Comparison of ENCODE assay signal across 10 mouse cellular contexts in the genomic region with DNA sequence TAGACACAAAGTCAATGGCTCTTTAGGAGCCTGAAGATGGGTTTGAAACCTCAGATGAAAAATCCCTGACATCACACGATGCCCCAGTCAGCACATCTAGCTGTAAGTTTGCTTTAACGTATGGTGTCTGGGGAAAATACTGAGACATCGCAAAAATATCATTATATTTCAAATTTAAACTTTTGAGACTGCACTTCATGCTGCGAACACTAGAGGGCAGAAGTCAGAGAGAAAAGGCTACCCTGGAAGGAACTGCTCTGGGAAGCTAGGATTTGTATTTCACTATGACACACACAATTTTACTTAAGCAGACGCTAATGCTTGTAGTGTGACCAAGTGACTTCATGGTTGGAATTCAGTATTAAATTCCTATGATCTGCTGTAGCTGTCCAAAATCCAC. TPM values are rescaled to one million over a fixed set of nuclear protein-coding genes. Genes with fewer than 3 reads are reported as not detected.
DNase-seq lines count a peak whose midpoint lies in the region; ATAC-seq lines count a peak whose summit lies in the region.
"Had no signal": no experiment of that assay in that cellular context is flagged by ENCODE, and none has a peak within 500 bp of the region (broad histone marks: within the 10 kb centered on the region; RNA-seq: fewer than 3 reads in every experiment).

No protein-coding gene starts in this region.

- H3K4me3 ChIP-seq in heart, embryonic 11.5 days (ENCODE audit: low read depth, low read length) = no peak overlapping the region
- no peak overlapping the region for H3K4me3 ChIP-seq in midbrain, embryonic 16.5 days (ENCODE audit: low read depth, low read length)
- H3K4me3 ChIP-seq: limb, embryonic 15.5 days; stomach, embryonic 15.5 days had no signal

- ATAC-seq in heart, embryonic 11.5 days (replicated peaks; ENCODE audit: insufficient number of reproducible peaks, low FRiP score, low TSS enrichment) = no peak
- 0 out of 2 replicates have a peak, but pooled peaks have one; percentile 47 for ATAC-seq in midbrain, embryonic 16.5 days

- H3K9me3 ChIP-seq in heart, embryonic 11.5 days (replicated peaks; ENCODE audit: control insufficient read depth, low read length) = no peaks in the 10 kb centered on the region
- H3K9me3 ChIP-seq in midbrain, embryonic 16.5 days (replicated peaks; ENCODE audit: control insufficient read depth, low read length, poor library complexity, severe bottlenecking) = no peaks in the 10 kb centered on the region
- H3K9me3 ChIP-seq: limb, embryonic 15.5 days; stomach, embryonic 15.5 days had no signal

- H3K9ac ChIP-seq in heart, embryonic 11.5 days (ENCODE audit: low read depth, low read length) = no peak overlapping the region
- no peak overlapping the region for H3K9ac ChIP-seq in midbrain, embryonic 16.5 days (ENCODE audit: low read depth, low read length)
- H3K9ac ChIP-seq: limb, embryonic 15.5 days; stomach, embryonic 15.5 days had no signal

- H3K27ac ChIP-seq in heart, embryonic 11.5 days (ENCODE audit: low read depth, low read length) = 0 out of 2 replicates have a peak overlapping the region, but pooled peaks have one; percentile 36
- H3K27ac ChIP-seq in midbrain, embryonic 16.5 days (ENCODE audit: low read length) = no peak overlapping the region
- H3K27ac ChIP-seq: limb, embryonic 15.5 days had no signal

- no peak overlapping the region for H3K4me2 ChIP-seq in heart, embryonic 11.5 days
- no peak overlapping the region for H3K4me2 ChIP-seq in midbrain, embryonic 16.5 days (ENCODE audit: low read length)
- H3K4me2 ChIP-seq: limb, embryonic 15.5 days; stomach, embryonic 15.5 days had no signal

- WGBS in heart, embryonic 11.5 days (ENCODE audit: insufficient replicate concordance) = 25% methylated on average over 5 of the region's 5 CpGs
- WGBS in midbrain, embryonic 16.5 days = 20% methylated on average over 5 of the region's 5 CpGs

- peak; percentile 62 for DNase-seq in adrenal gland, postnatal 10 days
- DNase-seq in adrenal gland, postnatal 4 days (ENCODE audit: low spot score in 2 of 2) = no peak
- peak; percentile 31 for DNase-seq in layer of hippocampus, adult 11-12 months (ENCODE audit: low spot score)
- DNase-seq in layer of hippocampus, adult 9-10 months (ENCODE audit: low spot score) = no peak
- peak; percentile 10 for DNase-seq in MEL-GATA-1-ER (ENCODE audit: extremely low read depth, low read depth)
- no peak for DNase-seq in frontal cortex, postnatal 10 days (ENCODE audit: low spot score in 2 of 2)

- H3K27me3 ChIP-seq in heart, embryonic 11.5 days (ENCODE audit: control insufficient read depth, insufficient read depth, low read length) = no peaks in the 10 kb centered on the region
- no peaks in the 10 kb centered on the region for H3K27me3 ChIP-seq in midbrain, embryonic 16.5 days (ENCODE audit: control insufficient read depth, insufficient read depth, low read depth, low read length)
- H3K27me3 ChIP-seq: limb, embryonic 15.5 days; stomach, embryonic 15.5 days had no signal

- peaks cover 6% of the 10 kb centered on the region; the same call in 1 of the 2 replicates for H3K4me1 ChIP-seq in heart, embryonic 11.5 days (ENCODE audit: control insufficient read depth, insufficient read depth, low read length)
- H3K4me1 ChIP-seq in midbrain, embryonic 16.5 days (ENCODE audit: control insufficient read depth, insufficient read depth, low read length) = no peaks in the 10 kb centered on the region; the same call in 1 of the 2 replicates
- H3K4me1 ChIP-seq: limb, embryonic 15.5 days; stomach, embryonic 15.5 days had no signal

- no peaks in the 10 kb centered on the region for H3K36me3 ChIP-seq in heart, embryonic 11.5 days (ENCODE audit: control insufficient read depth, insufficient read depth, low read length)
- no peaks in the 10 kb centered on the region for H3K36me3 ChIP-seq in midbrain, embryonic 16.5 days (ENCODE audit: control insufficient read depth, insufficient read depth, low read length)
- H3K36me3 ChIP-seq: limb, embryonic 15.5 days; stomach, embryonic 15.5 days had no signal

RNA-seq across cellular contexts. Expression of gene Itgb6, which starts 1.5 kb away (rescaled TPM):
- 1 to 10 TPM in 1 of 2 experiments, under 1 TPM in 1; 0.81 to 6.0 TPM for total RNA-seq in adrenal gland, postnatal 10 days (2021)
- 1 to 10 TPM; 1.3 to 4.0 TPM for total RNA-seq in adrenal gland, postnatal 4 days (2021)
- polyA plus RNA-seq in heart, embryonic 11.5 days (2014; fragmentation: Nextera tagmentation; extraction: Ambion mirVana) = 0.20 TPM in 1 of 2 replicates, not detected in the other
- polyA plus RNA-seq in midbrain, embryonic 16.5 days (2015; fragmentation: Nextera tagmentation; extraction: Ambion mirVana) = 0.12 TPM in 1 of 2 replicates, not detected in the other

Comparison
In these comparisons a context has a peak if more than half of its experiments do, and no peak if none do; other contexts are left out.
1. DNase-seq: peak in adrenal gland, postnatal 10 days (single experiment), layer of hippocampus, adult 11-12 months (single experiment) and MEL-GATA-1-ER (single experiment); none in adrenal gland, postnatal 4 days (0 of 2), layer of hippocampus, adult 9-10 months (single experiment) and frontal cortex, postnatal 10 days (0 of 2).